Mouse (Mus musculus) hindbrain, embryonic 15.5 days (tissue): ENCODE measurements around the gene Lrp3. TPM values are rescaled to one million over a fixed set of nuclear protein-coding genes. Genes with fewer than 3 reads are reported as not detected.

Experiments used
- ATAC-seq: fragments of 200-750 bp; cut with Nextera tagmentation; 2 replicates; pipeline ENCODE4 v1.8.0; 2017; ENCODE audit warnings: low read depth, moderate number of reproducible peaks, moderate TSS enrichment; ENCODE audit not compliant: low FRiP score
- H3K27ac ChIP-seq: fragments of 300-500 bp; sonication (generic); replicated peaks from 2 replicates; pipeline ENCODE4 v1.5.1; 2015; ENCODE audit warnings: mild to moderate bottlenecking, inconsistent platforms
- H3K27me3 ChIP-seq: fragments of 300-500 bp; sonication (generic); 2 replicates; pipeline ENCODE4 v1.6.1; 2015; ENCODE audit warnings: control low read depth, inconsistent platforms
- H3K36me3 ChIP-seq: fragments of 300-500 bp; sonication (generic); 2 replicates; pipeline ENCODE4 v1.6.1; 2015; ENCODE audit warnings: control low read depth, inconsistent platforms
- H3K4me1 ChIP-seq: fragments of 300-500 bp; sonication (generic); replicated peaks from 2 replicates; pipeline ENCODE4 v1.6.1; 2015; ENCODE audit warnings: control low read depth, inconsistent platforms
- H3K4me2 ChIP-seq: fragments of 300-500 bp; sonication (generic); 2 replicates; pipeline ENCODE4 v1.6.1; 2015; ENCODE audit warnings: moderate library complexity, mild to moderate bottlenecking, inconsistent platforms
- H3K4me3 ChIP-seq: fragments of 300-500 bp; sonication (generic); 2 replicates; pipeline ENCODE4 v1.5.1; 2015; ENCODE audit warnings: mild to moderate bottlenecking, inconsistent platforms
- H3K9ac ChIP-seq: fragments of 300-500 bp; sonication (generic); 2 replicates; pipeline ENCODE4 v1.6.1; 2015; ENCODE audit warnings: inconsistent platforms
- H3K9me3 ChIP-seq: fragments of 300-500 bp; sonication (generic); 2 replicates; pipeline ENCODE4 v1.6.1; 2016; ENCODE audit warnings: control low read depth, inconsistent platforms
- WGBS: fragments of 180-500 bp; shearing (Covaris S2); methylation state at CpG from one replicate; pipeline ENCODE4 v1.1.7; 2015; 5-methylcytosine and 5-hydroxymethylcytosine counted together
- polyA plus RNA-seq: library from polyadenylated mRNA; unstranded; fragments of >200 nt; fragmentation: Nextera tagmentation; extraction: Ambion mirVana; gene quantifications from 2 replicates; pipeline ENCODE4 v1.2.1, GENCODE M21; 2015

Lrp3 gene
- polyA plus RNA-seq, 1 experiment from 2014 or later = 30.6 TPM

- H3K4me3 ChIP-seq = no peak overlapping the region
- H3K9me3 ChIP-seq = no peaks in the 10 kb centered on the region
- H3K9ac ChIP-seq = no peak overlapping the region
- no peak overlapping the region for H3K4me2 ChIP-seq
- H3K27me3 ChIP-seq = no peaks in the 10 kb centered on the region
- H3K36me3 ChIP-seq = no peaks in the 10 kb centered on the region
- no peak overlapping the region for H3K27ac ChIP-seq
- no peak for ATAC-seq
- no peaks in the 10 kb centered on the region for H3K4me1 ChIP-seq
- 71% methylated on average over 3 of the region's 3 CpGs for WGBS
Observed at GRCm38 (mm10) chr7:35157512-35157911, 57.8 kb downstream of the Lrp3 start.

DNA sequence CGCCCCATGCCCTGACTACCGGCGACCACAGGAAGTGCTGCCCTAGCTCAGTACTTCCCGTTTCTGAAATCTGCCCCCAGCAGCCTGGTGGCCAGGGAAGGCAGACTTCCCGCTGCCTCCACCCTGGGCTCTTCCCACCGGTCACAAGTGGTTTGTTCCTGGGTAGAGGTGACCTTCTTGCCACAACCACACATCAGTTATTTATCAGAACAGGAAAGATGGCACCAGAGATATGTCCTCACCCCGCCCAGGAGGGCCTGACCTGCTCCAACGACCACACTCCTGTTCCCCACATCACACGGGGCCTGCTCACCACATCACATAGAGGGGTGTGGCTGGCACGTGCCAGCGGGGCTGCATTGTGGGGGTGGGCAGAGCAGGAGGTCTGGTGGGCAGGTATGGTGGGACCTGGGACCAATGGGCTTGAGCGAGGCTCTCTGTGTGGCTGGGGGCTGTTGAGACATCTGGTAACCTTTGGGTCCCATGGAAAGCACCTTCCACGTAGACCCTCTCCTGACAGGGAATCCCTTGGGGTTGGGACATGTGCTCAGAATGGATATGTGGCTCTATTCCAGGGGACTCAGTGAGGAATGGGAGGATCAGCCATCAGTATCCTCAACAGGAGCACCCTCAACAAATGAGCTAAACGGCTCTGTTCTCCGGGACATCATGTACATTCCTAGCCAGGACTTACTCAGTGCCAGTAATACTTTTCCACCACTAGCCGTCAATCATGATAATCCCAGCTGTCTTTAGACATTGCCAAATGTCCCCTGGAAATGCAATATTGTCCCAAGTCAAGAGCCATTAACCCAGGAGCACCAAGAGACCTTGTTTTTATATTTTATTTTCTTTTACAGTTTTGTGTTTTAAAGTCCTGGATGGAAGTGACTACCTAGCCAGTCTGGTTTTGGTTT lies 58.5 kb downstream of the Lrp3 start:
- Histone ChIP-seq H3K27me3 (no peaks in the 10 kb centered on the region), H3K9me3 (no peaks in the 10 kb centered on the region), H3K27ac (no peak overlapping the region), H3K36me3 (no peaks in the 10 kb centered on the region), H3K4me2 (no peak overlapping the region), H3K4me3 (no peak overlapping the region), H3K4me1 (no peaks in the 10 kb centered on the region), H3K9ac (no peak overlapping the region)
- ATAC-seq = no peak
- 76% methylated on average over 16 of the region's 16 CpGs for WGBS

GRCm38 (mm10) chr7:35154449-35154848 lies 60.8 kb downstream of the Lrp3 start:
- Histone ChIP-seq H3K4me3 (no peak overlapping the region), H3K4me2 (no peak overlapping the region), H3K9me3 (no peaks in the 10 kb centered on the region), H3K27me3 (no peaks in the 10 kb centered on the region), H3K9ac (no peak overlapping the region), H3K36me3 (no peaks in the 10 kb centered on the region), H3K4me1 (no peaks in the 10 kb centered on the region), H3K27ac (no peak overlapping the region)
- ATAC-seq = no peak
- WGBS = 80% methylated on average over 12 of the region's 12 CpGs

DNA sequence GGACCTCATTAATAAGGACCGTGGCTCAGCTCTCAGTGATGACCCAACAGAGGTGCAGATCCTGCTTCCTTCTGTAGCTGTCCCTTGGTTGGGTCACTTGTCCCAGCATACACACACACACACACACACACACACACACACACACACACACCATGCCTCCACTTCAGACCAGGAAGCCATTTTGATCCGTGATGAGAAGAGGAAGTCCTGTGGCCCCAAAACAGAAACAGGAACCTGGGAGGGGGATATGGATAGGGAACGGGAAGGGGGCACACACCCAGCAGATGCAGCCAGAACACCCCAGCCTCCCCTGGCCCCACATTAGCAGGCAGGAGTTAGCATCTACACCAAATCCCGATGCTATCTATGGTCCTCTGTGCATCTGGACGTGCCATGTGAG lies 64.4 kb downstream of the Lrp3 start:
- Histone ChIP-seq H3K9ac (no peak overlapping the region), H3K36me3 (no peaks in the 10 kb centered on the region), H3K9me3 (no peaks in the 10 kb centered on the region), H3K4me3 (no peak overlapping the region), H3K27me3 (no peaks in the 10 kb centered on the region), H3K4me1 (no peaks in the 10 kb centered on the region), H3K27ac (no peak overlapping the region), H3K4me2 (no peak overlapping the region)
- 85% methylated on average over 5 of the region's 5 CpGs for WGBS
- ATAC-seq = no peak

Other genes starting within 250 kb of the Lrp3 start
- gene Cebpg, start 158.9 kb downstream of the Lrp3 start, polyA plus RNA-seq = 30.5 and 33.3 TPM in 2 replicates
- 0.84 and 1.1 TPM in 2 replicates for gene Cebpa, start 96.2 kb downstream of the Lrp3 start, polyA plus RNA-seq
- 24.0 and 25.7 TPM in 2 replicates for gene Slc7a10, start 29.1 kb downstream of the Lrp3 start, polyA plus RNA-seq
- 17.9 and 20.0 TPM in 2 replicates for gene Gpatch1, start 102.9 kb upstream of the Lrp3 start, polyA plus RNA-seq
- 2.8 and 3.7 TPM in 2 replicates for gene Rhpn2, start 118.7 kb upstream of the Lrp3 start, polyA plus RNA-seq
- gene Faap24, start 181.3 kb upstream of the Lrp3 start, polyA plus RNA-seq = 15.3 and 15.7 TPM in 2 replicates
- 33.2 and 33.5 TPM in 2 replicates for gene Cep89, start 181.5 kb upstream of the Lrp3 start, polyA plus RNA-seq
- gene Slc7a9, start 233.3 kb upstream of the Lrp3 start, polyA plus RNA-seq = 0.18 TPM in 1 of 2 replicates, not detected in the other